Mouse (Mus musculus): ENCODE data around the gene Tor1a. TPM values are rescaled to one million over a fixed set of nuclear protein-coding genes. Genes with fewer than 3 reads are reported as not detected.
"Not testable (repeated sequence)": the region's sequence is repeated elsewhere in the genome, so short reads cannot be mapped to it uniquely, and the experiment has no call there.

The Tor1a gene
- total RNA-seq, 2 experiments from 2014 or later = 6.4 to 7.1 TPM

- DNase-seq (ENCODE audit: low spot score) = no peak
Observed at GRCm38 (mm10) chr2:30957511-30957910, 10.2 kb downstream of the Tor1a start.

GRCm38 (mm10) chr2:30954797-30955196 lies 12.9 kb downstream of the Tor1a start:
- no peak for DNase-seq (ENCODE audit: low spot score)

- peak; percentile 84 for DNase-seq (ENCODE audit: low spot score)
Observed at GRCm38 (mm10) chr2:30952824-30953490, 14.8 kb downstream of the Tor1a start, which contains the start of gene Tor1b. Gene Tor1b (plus strand): TSS chr2:30952959.

- DNase-seq (ENCODE audit: low spot score) = no peak
Observed at GRCm38 (mm10) chr2:30952457-30952823, 15.3 kb downstream of the Tor1a start.

GRCm38 (mm10) chr2:30942603-30943011 lies 25.1 kb downstream of the Tor1a start:
- DNase-seq (ENCODE audit: low spot score) = peak; percentile 59

GRCm38 (mm10) chr2:30942116-30942515 lies 25.6 kb downstream of the Tor1a start:
- not testable (repeated sequence) for DNase-seq (ENCODE audit: low spot score)

- DNase-seq (ENCODE audit: low spot score) = no peak
Observed at GRCm38 (mm10) chr2:30941586-30941985, 26.1 kb downstream of the Tor1a start.

- no peak for DNase-seq (ENCODE audit: low spot score)
Observed at GRCm38 (mm10) chr2:30938574-30938991, 29.1 kb downstream of the Tor1a start.

- DNase-seq (ENCODE audit: low spot score) = no peak
Observed at GRCm38 (mm10) chr2:30937731-30938130, 30.0 kb downstream of the Tor1a start.

- DNase-seq (ENCODE audit: low spot score) = no peak
Observed at GRCm38 (mm10) chr2:30936808-30937207, 30.9 kb downstream of the Tor1a start.

GRCm38 (mm10) chr2:30933917-30934450 lies 33.7 kb downstream of the Tor1a start:
- DNase-seq (ENCODE audit: low spot score) = peak; percentile 81

GRCm38 (mm10) chr2:30933032-30933431 lies 34.7 kb downstream of the Tor1a start:
- no peak for DNase-seq (ENCODE audit: low spot score)

GRCm38 (mm10) chr2:30931922-30932321 lies 35.8 kb downstream of the Tor1a start:
- DNase-seq (ENCODE audit: low spot score) = no peak

GRCm38 (mm10) chr2:30930846-30931245 lies 36.9 kb downstream of the Tor1a start:
- not testable (repeated sequence) for DNase-seq (ENCODE audit: low spot score)

GRCm38 (mm10) chr2:30929483-30930045 lies 38.2 kb downstream of the Tor1a start, which contains the start of gene Ptges:
Gene Ptges (minus strand): TSS chr2:30929863.
- peak; percentile 74 for DNase-seq (ENCODE audit: low spot score)

- peak; percentile 69 for DNase-seq (ENCODE audit: low spot score)
Observed at GRCm38 (mm10) chr2:30928893-30929482, 38.7 kb downstream of the Tor1a start.

- peak; percentile 80 for DNase-seq (ENCODE audit: low spot score)
Observed at GRCm38 (mm10) chr2:30927844-30928628, 39.7 kb downstream of the Tor1a start.

- no peak for DNase-seq (ENCODE audit: low spot score)
Observed at GRCm38 (mm10) chr2:30927151-30927781, 40.5 kb downstream of the Tor1a start.

- DNase-seq (ENCODE audit: low spot score) = no peak
Observed at GRCm38 (mm10) chr2:30926381-30926780, 41.4 kb downstream of the Tor1a start.

GRCm38 (mm10) chr2:30925181-30925580 lies 42.6 kb downstream of the Tor1a start:
- no peak for DNase-seq (ENCODE audit: low spot score)

- DNase-seq (ENCODE audit: low spot score) = no peak
Observed at GRCm38 (mm10) chr2:30923099-30923498, 44.6 kb downstream of the Tor1a start.

All from gastrocnemius, adult 18-20 months (tissue).